ENCODE assay signal across 8 mouse cellular contexts in genomic region chr10:80141786-80142529, GRCm38 (mm10). TPM values are rescaled to one million over a fixed set of nuclear protein-coding genes. Genes with fewer than 3 reads are reported as not detected.
DNase-seq lines count a peak whose midpoint lies in the region; ATAC-seq and TF ChIP-seq lines count a peak whose summit lies in the region.

No protein-coding gene starts in this region.

- H3K27me3 ChIP-seq in C2C12 (ENCODE audit: control insufficient read depth, insufficient read depth, insufficient read length), result no peaks in the 10 kb centered on the region
- peaks cover 8% of the 10 kb centered on the region for H3K27me3 ChIP-seq in embryonic facial prominence, embryonic 15.5 days
- peaks cover 5% of the 10 kb centered on the region for H3K27me3 ChIP-seq in limb, embryonic 15.5 days
- H3K27me3 ChIP-seq in midbrain, postnatal 0 days (ENCODE audit: insufficient read depth, low read length), result no peaks in the 10 kb centered on the region

- H3K9ac ChIP-seq in embryonic facial prominence, embryonic 15.5 days, result peak overlapping the region; percentile 83
- H3K9ac ChIP-seq in limb, embryonic 15.5 days, result peak overlapping the region; percentile 80
- H3K9ac ChIP-seq in midbrain, postnatal 0 days (replicated peaks; ENCODE audit: low read length, poor library complexity, severe bottlenecking), result peak overlapping the region; percentile 88

- peak; percentile 97 for DNase-seq in heart, adult 8-10 months (ENCODE audit: low spot score)
- DNase-seq in kidney, adult 9 months, result peak; percentile 98
- DNase-seq in midbrain, postnatal 0 days (ENCODE audit: low spot score), result peak; percentile 99
- DNase-seq in spleen, postnatal 36 days (ENCODE audit: low spot score in 2 of 2), result peak; percentile 96 to 98

- H3K27ac ChIP-seq in bone marrow macrophage, adult 2 months (ENCODE audit: insufficient read depth, low read depth, low read length), result peak overlapping the region; percentile 57
- peak overlapping the region; percentile 90 for H3K27ac ChIP-seq in embryonic facial prominence, embryonic 15.5 days (replicated peaks)
- peak overlapping the region; percentile 90 for H3K27ac ChIP-seq in limb, embryonic 15.5 days
- peak overlapping the region; percentile 89 for H3K27ac ChIP-seq in midbrain, postnatal 0 days (ENCODE audit: low read depth, low read length)

- no peak for TF ChIP-seq POLR2A in bone marrow macrophage, adult 2 months (IDR thresholded peaks at IDR 0.05; ENCODE audit: borderline replicate concordance, low read depth, low read length)

- H3K36me3 ChIP-seq in C2C12 (ENCODE audit: control insufficient read depth, insufficient read depth), result peaks cover 34% of the 10 kb centered on the region
- peaks cover 23% of the 10 kb centered on the region for H3K36me3 ChIP-seq in embryonic facial prominence, embryonic 15.5 days
- peaks cover 32% of the 10 kb centered on the region for H3K36me3 ChIP-seq in limb, embryonic 15.5 days
- H3K36me3 ChIP-seq in midbrain, postnatal 0 days (ENCODE audit: insufficient read depth, low read length), result peaks cover 15% of the 10 kb centered on the region

- H3K79me3 ChIP-seq in C2C12 (ENCODE audit: low read depth), result peaks cover 33% of the 10 kb centered on the region

- WGBS in embryonic facial prominence, embryonic 15.5 days, result under 1% methylated on average over 43 of the region's 43 CpGs
- WGBS in limb, embryonic 15.5 days, result under 1% methylated on average over 43 of the region's 43 CpGs
- under 1% methylated on average over 43 of the region's 43 CpGs for WGBS in midbrain, postnatal 0 days

- H3ac ChIP-seq in C2C12 (ENCODE audit: control insufficient read depth, insufficient read length, low read depth), result peak overlapping the region; percentile 99

- no peak for TF ChIP-seq CTCF in C2C12 (IDR thresholded peaks at IDR 0.05; ENCODE audit: control insufficient read depth, insufficient read depth, insufficient read length)
- TF ChIP-seq CTCF in bone marrow macrophage, adult 2 months (IDR thresholded peaks at IDR 0.05; ENCODE audit: low read depth, low read length), result no peak
- no peak for TF ChIP-seq CTCF in midbrain, postnatal 0 days (IDR thresholded peaks at IDR 0.05)

- H3K4me2 ChIP-seq in embryonic facial prominence, embryonic 15.5 days (replicated peaks), result peak overlapping the region; percentile 74
- peak overlapping the region; percentile 87 for H3K4me2 ChIP-seq in limb, embryonic 15.5 days
- H3K4me2 ChIP-seq in midbrain, postnatal 0 days (ENCODE audit: low read depth, low read length, poor library complexity, severe bottlenecking), result peak overlapping the region; percentile 85

- peaks cover 4% of the 10 kb centered on the region for H3K4me1 ChIP-seq in bone marrow macrophage, adult 2 months (ENCODE audit: control insufficient read depth, insufficient read depth, low read length)
- peaks cover 80% of the 10 kb centered on the region for H3K4me1 ChIP-seq in embryonic facial prominence, embryonic 15.5 days
- H3K4me1 ChIP-seq in limb, embryonic 15.5 days, result peaks cover 73% of the 10 kb centered on the region
- H3K4me1 ChIP-seq in midbrain, postnatal 0 days (ENCODE audit: insufficient read depth, low read length), result peaks cover 11% of the 10 kb centered on the region

- no peaks in the 10 kb centered on the region for H3K9me3 ChIP-seq in embryonic facial prominence, embryonic 15.5 days (replicated peaks)
- H3K9me3 ChIP-seq in limb, embryonic 15.5 days, result no peaks in the 10 kb centered on the region
- H3K9me3 ChIP-seq in midbrain, postnatal 0 days (ENCODE audit: low read length), result no peaks in the 10 kb centered on the region

- H3K79me2 ChIP-seq in C2C12 (ENCODE audit: control insufficient read depth, insufficient read depth), result peaks cover 49% of the 10 kb centered on the region

- H3K4me3 ChIP-seq in C2C12 (ENCODE audit: insufficient read depth, poor library complexity, severe bottlenecking), result peak overlapping the region; percentile 79
- H3K4me3 ChIP-seq in bone marrow macrophage, adult 2 months (ENCODE audit: insufficient read depth, low read length), result peak overlapping the region; percentile 74
- peak overlapping the region; percentile 79 for H3K4me3 ChIP-seq in embryonic facial prominence, embryonic 15.5 days (replicated peaks)
- H3K4me3 ChIP-seq in limb, embryonic 15.5 days, result peak overlapping the region; percentile 82
- H3K4me3 ChIP-seq in midbrain, postnatal 0 days (ENCODE audit: low read depth, low read length), result peak overlapping the region; percentile 72

- ATAC-seq in embryonic facial prominence, embryonic 15.5 days (ENCODE audit: insufficient number of reproducible peaks, low FRiP score, low TSS enrichment, low read depth), result peak; percentile 86
- peak; percentile 87 for ATAC-seq in limb, embryonic 15.5 days (ENCODE audit: insufficient number of reproducible peaks, low FRiP score, low TSS enrichment, low read depth)
- ATAC-seq in midbrain, postnatal 0 days (ENCODE audit: low FRiP score), result peak; percentile 84

TF ChIP-seq in C2C12, 6 proteins besides CTCF, POLR2A, EP300 and RAD21:
- no peak for TF ChIP-seq MYOD1 (IDR thresholded peaks at IDR 0.05; ENCODE audit: control insufficient read depth, insufficient read length, low read depth)
- TF ChIP-seq USF1 (IDR thresholded peaks at IDR 0.05; ENCODE audit: low read depth), result no peak
- TF ChIP-seq MAX (IDR thresholded peaks at IDR 0.05), result peak; percentile 94
TF ChIP-seq in C2C12: peak in this region for 1.

RNA-seq across cellular contexts. Expression of gene Cbarp, which starts 1.3 kb away (rescaled TPM):
- polyA plus RNA-seq in C2C12 (2012; fragmentation: generic; extraction: Trizol), result 12.1 TPM
- polyA plus RNA-seq in bone marrow macrophage, adult 2 months (2012; ENCODE audit: insufficient read depth, insufficient read length, missing spikeins), result 2.0 and 2.9 TPM in 2 replicates
- 9.3 and 10.9 TPM in 2 replicates for polyA plus RNA-seq in embryonic facial prominence, embryonic 15.5 days (2015; fragmentation: Nextera tagmentation; extraction: Ambion mirVana)
- total RNA-seq in heart, adult 8-10 months (2022), result 1 to 10 TPM; 3.8 to 6.1 (median 4.6) TPM
- 5.9 and 6.8 TPM in 2 replicates for polyA plus RNA-seq in limb, embryonic 15.5 days (2015; fragmentation: Nextera tagmentation; extraction: Ambion mirVana)
- 273 and 276 TPM in 2 replicates for total RNA-seq in midbrain, postnatal 0 days (2014; rRNA removed)
- 120 and 121 TPM in 2 replicates for polyA plus RNA-seq in midbrain, postnatal 0 days (2015; fragmentation: Nextera tagmentation; extraction: Ambion mirVana)

RNA-seq across cellular contexts. Expression of gene Atp5d, which starts 3.5 kb away (rescaled TPM):
- polyA plus RNA-seq in C2C12 (2012; fragmentation: generic; extraction: Trizol), result 720 TPM
- 198 TPM in 2 replicates for polyA plus RNA-seq in bone marrow macrophage, adult 2 months (2012; ENCODE audit: insufficient read depth, insufficient read length, missing spikeins)
- 516 and 519 TPM in 2 replicates for polyA plus RNA-seq in embryonic facial prominence, embryonic 15.5 days (2015; fragmentation: Nextera tagmentation; extraction: Ambion mirVana)
- total RNA-seq in heart, adult 8-10 months (2022), result 1,000 to 10,000 TPM; 1,050 to 1,135 (median 1,101) TPM
- polyA plus RNA-seq in limb, embryonic 15.5 days (2015; fragmentation: Nextera tagmentation; extraction: Ambion mirVana), result 494 and 537 TPM in 2 replicates
- 231 and 259 TPM in 2 replicates for total RNA-seq in midbrain, postnatal 0 days (2014; rRNA removed)
- 607 and 661 TPM in 2 replicates for polyA plus RNA-seq in midbrain, postnatal 0 days (2015; fragmentation: Nextera tagmentation; extraction: Ambion mirVana)

RNA-seq across cellular contexts. Expression of gene Midn, which starts 6.1 kb away (rescaled TPM):
- polyA plus RNA-seq in C2C12 (2012; fragmentation: generic; extraction: Trizol), result 77.5 TPM
- 32.9 and 40.5 TPM in 2 replicates for polyA plus RNA-seq in bone marrow macrophage, adult 2 months (2012; ENCODE audit: insufficient read depth, insufficient read length, missing spikeins)
- 18.3 and 20.4 TPM in 2 replicates for polyA plus RNA-seq in embryonic facial prominence, embryonic 15.5 days (2015; fragmentation: Nextera tagmentation; extraction: Ambion mirVana)
- 100 to 1,000 TPM in 1 of 4 experiments, 10 to 100 TPM in 3; 83.9 to 111 (median 91.0) TPM for total RNA-seq in heart, adult 8-10 months (2022)
- polyA plus RNA-seq in limb, embryonic 15.5 days (2015; fragmentation: Nextera tagmentation; extraction: Ambion mirVana), result 13.4 and 14.0 TPM in 2 replicates
- total RNA-seq in midbrain, postnatal 0 days (2014; rRNA removed), result 114 and 143 TPM in 2 replicates
- polyA plus RNA-seq in midbrain, postnatal 0 days (2015; fragmentation: Nextera tagmentation; extraction: Ambion mirVana), result 16.3 and 17.2 TPM in 2 replicates

RNA-seq across cellular contexts. Expression of gene Cirbp, which starts 23.8 kb away (rescaled TPM):
- polyA plus RNA-seq in C2C12 (2012; fragmentation: generic; extraction: Trizol), result 30.9 TPM
- 48.0 and 49.8 TPM in 2 replicates for polyA plus RNA-seq in bone marrow macrophage, adult 2 months (2012; ENCODE audit: insufficient read depth, insufficient read length, missing spikeins)
- polyA plus RNA-seq in embryonic facial prominence, embryonic 15.5 days (2015; fragmentation: Nextera tagmentation; extraction: Ambion mirVana), result 102 and 116 TPM in 2 replicates
- total RNA-seq in heart, adult 8-10 months (2022), result 10 to 100 TPM; 34.7 to 69.7 (median 51.6) TPM
- 102 and 103 TPM in 2 replicates for polyA plus RNA-seq in limb, embryonic 15.5 days (2015; fragmentation: Nextera tagmentation; extraction: Ambion mirVana)
- 315 and 337 TPM in 2 replicates for total RNA-seq in midbrain, postnatal 0 days (2014; rRNA removed)
- polyA plus RNA-seq in midbrain, postnatal 0 days (2015; fragmentation: Nextera tagmentation; extraction: Ambion mirVana), result 760 and 829 TPM in 2 replicates

RNA-seq across cellular contexts. Expression of gene Stk11, which starts 26.4 kb away (rescaled TPM):
- 106 TPM for polyA plus RNA-seq in C2C12 (2012; fragmentation: generic; extraction: Trizol)
- 104 TPM in 2 replicates for polyA plus RNA-seq in bone marrow macrophage, adult 2 months (2012; ENCODE audit: insufficient read depth, insufficient read length, missing spikeins)
- polyA plus RNA-seq in embryonic facial prominence, embryonic 15.5 days (2015; fragmentation: Nextera tagmentation; extraction: Ambion mirVana), result 21.3 and 27.3 TPM in 2 replicates
- 100 to 1,000 TPM; 148 to 176 (median 153) TPM for total RNA-seq in heart, adult 8-10 months (2022)
- 15.2 and 16.6 TPM in 2 replicates for polyA plus RNA-seq in limb, embryonic 15.5 days (2015; fragmentation: Nextera tagmentation; extraction: Ambion mirVana)
- total RNA-seq in midbrain, postnatal 0 days (2014; rRNA removed), result 84.0 and 97.3 TPM in 2 replicates
- 12.3 and 12.4 TPM in 2 replicates for polyA plus RNA-seq in midbrain, postnatal 0 days (2015; fragmentation: Nextera tagmentation; extraction: Ambion mirVana)

Comparison
In these comparisons a context has a peak if more than half of its experiments do, and no peak if none do; other contexts are left out.
1. Peak in every context shown above with its lines: DNase-seq, ATAC-seq, H3K4me3 ChIP-seq and H3K27ac ChIP-seq.